Mouse (Mus musculus) C2C12 (cell line): ENCODE measurements around the gene Aldh3b1. TPM values are rescaled to one million over a fixed set of nuclear protein-coding genes. Genes with fewer than 3 reads are reported as not detected.

Source experiments
- H3K27me3 ChIP-seq: one replicate; pipeline ENCODE4 v1.6.1; 2011; ENCODE audit not compliant: control insufficient read depth, insufficient read depth, insufficient read length
- H3K36me3 ChIP-seq: one replicate; pipeline ENCODE4 v1.6.1; 2011; ENCODE audit not compliant: control insufficient read depth, insufficient read depth
- H3K4me3 ChIP-seq: one replicate; pipeline ENCODE4 v1.5.1; 2011; ENCODE audit warnings: mild to moderate bottlenecking, control low read depth; ENCODE audit not compliant: poor library complexity, insufficient read depth, severe bottlenecking
- H3K79me2 ChIP-seq: one replicate; pipeline ENCODE4 v1.6.1; 2011; ENCODE audit not compliant: control insufficient read depth, insufficient read depth
- H3K79me3 ChIP-seq: one replicate; pipeline ENCODE4 v1.6.1; 2011; ENCODE audit warnings: low read depth, control low read depth
- H3ac ChIP-seq: one replicate; pipeline ENCODE3; 2011; ENCODE audit warnings: low read depth; ENCODE audit not compliant: control insufficient read depth, insufficient read length
- CEBPB ChIP-seq: IDR thresholded peaks from one replicate; pipeline ENCODE4 v1.6.1; 2011; ENCODE audit warnings: low read depth, mild to moderate bottlenecking, control low read depth, moderate library complexity
- CTCF ChIP-seq: IDR thresholded peaks from one replicate; pipeline ENCODE4 v1.5.1; 2011; ENCODE audit not compliant: control insufficient read depth, insufficient read depth, insufficient read length
- FOSL1 ChIP-seq: IDR thresholded peaks from one replicate; pipeline ENCODE4 v1.8.0; 2011; ENCODE audit warnings: mild to moderate bottlenecking, low read length; ENCODE audit not compliant: poor library complexity, insufficient read depth, severe bottlenecking
- MAX ChIP-seq: IDR thresholded peaks from one replicate; pipeline ENCODE4 v1.6.1; 2011; ENCODE audit warnings: mild to moderate bottlenecking, control low read depth
- MYOD1 ChIP-seq: IDR thresholded peaks from one replicate; pipeline ENCODE4 v1.6.1; 2011; ENCODE audit warnings: low read depth; ENCODE audit not compliant: control insufficient read depth, insufficient read length
- MYOG ChIP-seq: IDR thresholded peaks from one replicate; pipeline ENCODE4 v1.6.1; 2011; ENCODE audit not compliant: control insufficient read depth, insufficient read length; ENCODE audit errors: extremely low read depth
- USF1 ChIP-seq: IDR thresholded peaks from one replicate; pipeline ENCODE4 v1.6.1; 2011; ENCODE audit warnings: low read depth, mild to moderate bottlenecking, control low read depth, moderate library complexity
- polyA plus RNA-seq: library from polyadenylated mRNA; unstranded; fragments of >200 nt; fragmentation: generic; extraction: Trizol; gene quantifications from one replicate; pipeline ENCODE4 v1.2.1, GENCODE M21; 2012; ENCODE audit warnings: missing spikeins

Aldh3b1 gene
- polyA plus RNA-seq, 1 experiment = 6.9 TPM

DNA sequence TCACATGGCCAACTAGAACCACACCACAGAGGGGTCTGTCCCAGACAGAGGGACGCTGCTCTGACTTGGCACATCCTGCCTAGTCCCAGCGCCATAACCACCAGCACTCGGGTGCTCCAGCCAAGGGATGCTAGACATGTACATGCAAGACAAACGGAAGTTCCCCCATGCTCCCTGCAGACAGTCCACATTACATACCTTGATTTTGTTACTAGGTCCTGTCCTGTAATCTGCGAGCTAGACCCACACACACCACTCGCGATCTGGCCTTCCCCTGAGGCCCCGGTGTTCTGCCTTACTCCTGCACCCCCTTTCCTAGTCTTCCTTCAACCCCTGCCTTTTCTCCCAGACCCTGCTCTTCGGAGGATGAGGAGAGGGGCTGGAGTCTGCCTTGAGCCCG, 23.3 kb downstream of the Aldh3b1 start:
- H3K27me3 ChIP-seq = no peaks in the 10 kb centered on the region
- peaks cover 52% of the 10 kb centered on the region for H3K36me3 ChIP-seq
- no peak for TF ChIP-seq MAX
- no peak for TF ChIP-seq CEBPB
- no peak for TF ChIP-seq USF1
- no peak for TF ChIP-seq CTCF
- no peak for TF ChIP-seq MYOG
- TF ChIP-seq FOSL1 = no peak
- no peak for TF ChIP-seq MYOD1
- peak overlapping the region; percentile 86 for H3K4me3 ChIP-seq
- peaks cover 60% of the 10 kb centered on the region for H3K79me2 ChIP-seq
- H3ac ChIP-seq = peak overlapping the region; percentile 64
- peaks cover 24% of the 10 kb centered on the region for H3K79me3 ChIP-seq

DNA sequence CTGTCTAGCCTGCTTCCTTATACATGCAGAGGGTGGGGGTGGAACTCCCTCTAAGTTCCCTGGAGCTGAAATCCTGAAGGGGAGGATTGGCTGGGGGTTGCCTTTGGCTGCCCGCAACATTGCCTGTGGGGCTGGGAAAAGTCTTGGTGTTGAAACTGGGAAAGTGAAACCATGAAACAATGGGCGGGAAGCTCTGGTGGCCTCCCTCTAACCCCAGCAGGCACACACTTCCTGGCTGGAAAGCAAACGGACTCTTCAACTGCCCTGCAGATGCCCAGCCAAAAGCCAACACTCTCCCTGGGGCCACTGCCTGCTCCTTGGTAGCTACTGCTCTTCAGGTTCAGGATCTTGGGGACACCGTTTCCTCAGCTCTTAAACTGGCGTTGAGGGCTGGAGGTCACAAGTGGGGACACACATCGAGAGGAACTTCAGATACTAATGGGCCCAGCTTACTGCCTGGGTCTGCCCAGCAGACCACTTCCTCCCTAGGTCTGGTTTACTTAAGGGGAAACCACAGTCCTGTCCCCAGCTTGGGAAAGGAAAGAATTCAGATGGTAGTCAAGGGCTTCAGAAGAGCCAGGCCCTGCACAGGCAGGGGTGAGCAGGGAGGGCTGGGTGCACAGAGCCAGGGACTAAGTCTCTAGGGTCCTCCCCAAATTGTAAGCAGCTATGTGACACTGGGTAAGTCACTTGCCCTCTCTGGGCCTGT, 24.2 kb downstream of the Aldh3b1 start:
- H3K79me3 ChIP-seq = peaks cover 24% of the 10 kb centered on the region
- H3K36me3 ChIP-seq = peaks cover 55% of the 10 kb centered on the region
- peak overlapping the region; percentile 86 for H3K4me3 ChIP-seq
- TF ChIP-seq MYOG = no peak
- H3K79me2 ChIP-seq = peaks cover 61% of the 10 kb centered on the region
- no peaks in the 10 kb centered on the region for H3K27me3 ChIP-seq
- peak overlapping the region; percentile 80 for H3ac ChIP-seq

- Histone ChIP-seq H3K36me3 (peaks cover 55% of the 10 kb centered on the region), H3ac (peak overlapping the region; percentile 3), H3K4me3 (peak overlapping the region; percentile 86), H3K27me3 (no peaks in the 10 kb centered on the region), H3K79me3 (peaks cover 24% of the 10 kb centered on the region), H3K79me2 (peaks cover 61% of the 10 kb centered on the region)
- TF ChIP-seq MYOD1 (no peak), MYOG (no peak), FOSL1 (no peak), MAX (no peak), USF1 (no peak), CEBPB (no peak), CTCF (no peak)
Measured at GRCm38 (mm10) chr19:3904363-3904675, 25.3 kb downstream of the Aldh3b1 start.

DNA sequence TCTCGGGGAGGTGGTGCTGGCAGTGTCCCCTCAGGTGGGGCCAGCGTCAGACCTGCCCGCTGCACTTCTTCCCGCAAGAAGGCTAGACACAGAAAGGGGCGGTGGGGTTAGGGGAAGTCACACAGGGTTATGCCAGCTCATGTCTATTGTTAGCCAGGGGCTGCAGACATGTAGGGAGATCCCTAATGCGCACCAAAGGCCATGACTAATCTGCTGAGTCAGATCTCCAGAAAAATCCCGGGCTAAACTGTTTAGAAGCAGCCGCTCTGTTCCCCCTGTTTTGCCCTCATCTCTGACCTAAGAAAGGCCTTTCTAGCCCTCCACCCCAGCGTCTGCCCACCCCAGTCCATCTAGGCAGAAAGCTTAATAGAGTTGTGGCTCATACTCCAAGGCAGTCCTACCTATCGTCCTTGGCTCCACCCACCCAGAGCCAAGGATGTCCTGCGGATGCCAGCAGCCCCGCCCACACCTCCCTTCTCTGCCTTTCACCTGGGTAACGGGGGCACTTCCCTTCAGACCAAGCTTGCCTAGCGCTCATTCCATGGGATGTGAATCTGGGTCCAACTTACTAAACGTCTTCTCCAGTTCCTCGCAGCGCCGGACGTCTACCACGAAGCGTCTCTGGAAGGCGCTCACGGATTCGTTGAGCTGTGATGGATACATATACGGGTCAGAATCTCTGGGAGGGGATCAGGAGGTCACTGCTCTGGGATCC, 25.8 kb downstream of the Aldh3b1 start:
- Histone ChIP-seq H3K36me3 (peaks cover 54% of the 10 kb centered on the region), H3K4me3 (peak overlapping the region; percentile 86)
- TF ChIP-seq CTCF (no peak), MAX (no peak), MYOG (no peak), MYOD1 (no peak), FOSL1 (no peak), USF1 (no peak), CEBPB (no peak)

GRCm38 (mm10) chr19:3902966-3903365, 26.6 kb downstream of the Aldh3b1 start:
- H3K79me3 ChIP-seq = peaks cover 24% of the 10 kb centered on the region
- H3K79me2 ChIP-seq = peaks cover 61% of the 10 kb centered on the region
- TF ChIP-seq CTCF (no peak), FOSL1 (no peak), MYOD1 (no peak), MAX (no peak), USF1 (no peak)
- H3ac ChIP-seq = no peak overlapping the region
- H3K36me3 ChIP-seq = peaks cover 52% of the 10 kb centered on the region
- no peaks in the 10 kb centered on the region for H3K27me3 ChIP-seq
- no peak overlapping the region for H3K4me3 ChIP-seq

More for the DNA sequence above, 25.8 kb downstream of the Aldh3b1 start:
- Histone ChIP-seq H3ac (peak overlapping the region; percentile 54), H3K79me2 (peaks cover 61% of the 10 kb centered on the region), H3K27me3 (no peaks in the 10 kb centered on the region), H3K79me3 (peaks cover 24% of the 10 kb centered on the region)

GRCm38 (mm10) chr19:3899618-3900017, 30.0 kb downstream of the Aldh3b1 start:
- no peak overlapping the region for H3ac ChIP-seq
- H3K27me3 ChIP-seq = no peaks in the 10 kb centered on the region
- H3K79me2 ChIP-seq = peaks cover 37% of the 10 kb centered on the region
- H3K79me3 ChIP-seq = peaks cover 7% of the 10 kb centered on the region
- no peak overlapping the region for H3K4me3 ChIP-seq
- TF ChIP-seq CEBPB (no peak), CTCF (no peak), MAX (no peak), FOSL1 (no peak), USF1 (no peak)
- H3K36me3 ChIP-seq = peaks cover 78% of the 10 kb centered on the region
